Mouse (Mus musculus) forebrain, embryonic 11.5 days (tissue): Measurements from ENCODE around the gene Slc25a45. TPM values are rescaled to one million over a fixed set of nuclear protein-coding genes. Genes with fewer than 3 reads are reported as not detected.

Experiments used
- ATAC-seq: fragments of 200-750 bp; cut with Nextera tagmentation; replicated peaks from 2 replicates; pipeline ENCODE4 v1.8.0; 2017; ENCODE audit warnings: moderate TSS enrichment; ENCODE audit not compliant: low FRiP score
- DNase-seq: peaks from one replicate; pipeline ENCODE4 v3.0.0-alpha.2; 2017; ENCODE audit warnings: low spot score
- H3K27ac ChIP-seq: fragments of 300-500 bp; sonication (generic); 2 replicates; pipeline ENCODE4 v1.5.1; 2014; ENCODE audit warnings: low read depth, low read length
- H3K27me3 ChIP-seq: fragments of 300-500 bp; sonication (generic); 2 replicates; pipeline ENCODE4 v1.6.1; 2014; ENCODE audit warnings: mild to moderate bottlenecking, low read length, mixed read lengths; ENCODE audit not compliant: control insufficient read depth, insufficient read depth
- H3K36me3 ChIP-seq: fragments of 300-500 bp; sonication (generic); 2 replicates; pipeline ENCODE4 v1.6.1; 2014; ENCODE audit warnings: mild to moderate bottlenecking, low read length, moderate library complexity, mixed read lengths; ENCODE audit not compliant: control insufficient read depth, insufficient read depth
- H3K4me1 ChIP-seq: fragments of 300-500 bp; sonication (generic); replicated peaks from 2 replicates; pipeline ENCODE4 v1.6.1; 2014; ENCODE audit warnings: low read length, mixed read lengths; ENCODE audit not compliant: control insufficient read depth, insufficient read depth
- H3K4me2 ChIP-seq: fragments of 300-500 bp; sonication (generic); 2 replicates; pipeline ENCODE4 v1.6.1; 2014; ENCODE audit warnings: low read depth, mild to moderate bottlenecking, low read length, moderate library complexity, mixed read lengths; ENCODE audit not compliant: severe bottlenecking
- H3K4me3 ChIP-seq: fragments of 300-500 bp; sonication (generic); 2 replicates; pipeline ENCODE4 v1.5.1; 2014; ENCODE audit warnings: low read depth, low read length
- H3K9ac ChIP-seq: fragments of 300-500 bp; sonication (generic); 2 replicates; pipeline ENCODE4 v1.6.1; 2014; ENCODE audit warnings: low read length
- H3K9me3 ChIP-seq: fragments of 300-500 bp; sonication (generic); 2 replicates; pipeline ENCODE4 v1.6.1; 2016; ENCODE audit warnings: low read length, mixed read lengths; ENCODE audit not compliant: control insufficient read depth
- WGBS: fragments of 180-500 bp; shearing (Covaris S2); extraction: QIAGEN DNeasy Blood & Tissue Kit; methylation state at CpG from one replicate; pipeline ENCODE4 v1.1.7; 2014; 5-methylcytosine and 5-hydroxymethylcytosine counted together
- polyA plus RNA-seq: library from polyadenylated mRNA; unstranded; fragments of >200 nt; fragmentation: Nextera tagmentation; extraction: Ambion mirVana; gene quantifications from 2 replicates; pipeline ENCODE4 v1.2.1, GENCODE M21; 2014

The Slc25a45 gene
- polyA plus RNA-seq, 1 experiment from 2014 or later, result 0.90 TPM

- Histone ChIP-seq H3K4me2 (peak within 1 kb of the TSS; percentile 98), H3K27me3 (peaks cover 3% of the 10 kb centered on the region; the same call in 1 of the 2 replicates), H3K27ac (no peak within 1 kb of the TSS), H3K9me3 (no peaks in the 10 kb centered on the region), H3K36me3 (no peaks in the 10 kb centered on the region), H3K4me3 (peak within 1 kb of the TSS; percentile 44), H3K9ac (peak within 1 kb of the TSS; percentile 40), H3K4me1 (peaks cover 5% of the 10 kb centered on the region; the same call in 1 of the 2 replicates)
- ATAC-seq (peak; percentile 96), DNase-seq (peak; percentile 97)
- 0% methylated on average over 18 of the region's 18 CpGs for WGBS
These were observed 47.1 kb downstream of the Slc25a45 start, which contains the start of gene Cdc42ep2 for GRCm38 (mm10) chr19:5924713-5925093. TSS of gene Cdc42ep2 (minus strand) at chr19:5924816.

DNA sequence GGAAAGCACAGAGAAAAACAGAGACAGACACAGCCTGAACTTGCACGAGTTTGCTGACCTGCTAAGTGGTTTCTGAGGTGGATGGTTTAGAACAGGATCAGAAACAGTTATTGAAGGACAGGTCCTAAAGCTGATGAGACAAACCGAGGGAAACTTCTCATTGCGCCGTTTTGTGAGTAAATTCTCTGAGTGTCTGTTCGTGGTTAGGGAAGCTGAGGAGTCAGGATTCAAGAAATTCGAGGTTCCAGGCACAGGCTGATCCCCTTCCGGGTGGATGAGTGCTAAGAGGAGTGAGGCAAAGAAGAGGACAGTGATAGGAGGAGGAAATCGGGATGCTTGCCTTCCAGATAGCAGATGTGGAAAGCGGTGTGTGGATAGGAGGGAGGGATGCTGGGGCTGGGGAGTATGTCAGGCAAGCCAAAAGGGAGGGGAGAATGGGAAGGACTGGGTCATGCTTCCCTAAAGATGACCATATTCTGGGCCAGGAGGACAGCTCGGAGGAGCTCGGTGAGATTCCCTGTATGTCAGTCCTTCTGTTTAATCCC lies 47.8 kb downstream of the Slc25a45 start:
- DNase-seq, result no peak
- Histone ChIP-seq H3K27ac (no peak overlapping the region), H3K4me1 (peaks cover 5% of the 10 kb centered on the region; the same call in 1 of the 2 replicates), H3K4me3 (peak overlapping the region; percentile 44), H3K9ac (0 out of 2 replicates have a peak overlapping the region, but pooled peaks have one; percentile 2), H3K9me3 (no peaks in the 10 kb centered on the region), H3K4me2 (peak overlapping the region; percentile 98; the same call in 1 of the 2 replicates), H3K36me3 (no peaks in the 10 kb centered on the region), H3K27me3 (peaks cover 3% of the 10 kb centered on the region; the same call in 1 of the 2 replicates)
- 29% methylated on average over 11 of the region's 11 CpGs for WGBS
- no peak for ATAC-seq

GRCm38 (mm10) chr19:5927026-5927425 lies 49.4 kb downstream of the Slc25a45 start:
- Histone ChIP-seq H3K4me1 (peaks cover 5% of the 10 kb centered on the region; the same call in 1 of the 2 replicates), H3K9ac (no peak overlapping the region), H3K9me3 (no peaks in the 10 kb centered on the region), H3K27me3 (peaks cover 3% of the 10 kb centered on the region; the same call in 1 of the 2 replicates), H3K27ac (no peak overlapping the region), H3K4me3 (no peak overlapping the region), H3K4me2 (no peak overlapping the region), H3K36me3 (no peaks in the 10 kb centered on the region)
- WGBS, result 78% methylated on average over 11 of the region's 11 CpGs
- no peak for ATAC-seq
- DNase-seq, result no peak

DNA sequence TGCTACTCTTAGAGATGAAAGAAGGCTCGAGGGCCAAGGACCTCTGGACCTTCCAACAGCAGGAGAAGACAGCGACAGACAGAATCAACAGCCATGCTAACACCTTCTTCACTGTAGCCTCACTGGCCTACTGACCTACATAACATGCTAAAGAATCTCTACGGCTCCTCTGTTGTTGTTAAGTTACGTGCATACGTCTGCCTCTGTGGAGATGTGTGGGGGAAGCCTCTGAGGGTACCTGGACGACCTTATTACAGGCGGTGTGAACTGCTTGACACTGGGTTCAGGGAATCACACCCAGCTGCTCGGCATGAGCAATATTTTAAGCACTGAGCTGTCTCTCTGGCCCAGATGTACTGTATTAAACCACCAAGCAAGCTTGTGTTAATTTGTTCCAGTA lies 49.9 kb downstream of the Slc25a45 start:
- no peaks in the 10 kb centered on the region for H3K9me3 ChIP-seq
- no peak overlapping the region for H3K4me3 ChIP-seq
- no peak overlapping the region for H3K27ac ChIP-seq
- no peaks in the 10 kb centered on the region for H3K36me3 ChIP-seq
- 77% methylated on average over 8 of the region's 8 CpGs for WGBS
- DNase-seq (no peak), ATAC-seq (no peak)
- H3K27me3 ChIP-seq, result peaks cover 3% of the 10 kb centered on the region; the same call in 1 of the 2 replicates
- H3K9ac ChIP-seq, result no peak overlapping the region
- peaks cover 5% of the 10 kb centered on the region; the same call in 1 of the 2 replicates for H3K4me1 ChIP-seq
- no peak overlapping the region for H3K4me2 ChIP-seq

DNA sequence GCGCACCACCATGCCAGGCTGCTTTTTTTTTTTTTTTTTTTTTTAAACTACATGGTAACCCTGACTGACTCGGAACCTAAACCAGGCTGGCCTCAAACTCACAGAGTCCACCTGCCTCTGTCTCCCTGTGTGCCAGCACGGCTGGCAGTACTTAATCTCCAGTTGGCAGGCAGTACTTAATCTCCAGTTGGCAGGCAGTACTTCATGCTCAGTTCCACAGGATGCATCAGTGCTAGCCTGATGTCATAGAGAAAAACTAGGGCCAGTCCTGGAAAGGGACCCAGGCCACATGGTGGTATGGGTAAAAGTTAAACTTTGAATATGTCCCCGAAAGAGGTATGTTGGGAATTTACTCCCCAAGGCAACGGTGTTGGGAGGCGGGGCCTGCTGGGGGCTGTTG lies 50.5 kb downstream of the Slc25a45 start:
- no peak for ATAC-seq
- Histone ChIP-seq H3K4me1 (peaks cover 5% of the 10 kb centered on the region; the same call in 1 of the 2 replicates), H3K4me2 (no peak overlapping the region), H3K4me3 (no peak overlapping the region), H3K27ac (no peak overlapping the region), H3K9me3 (no peaks in the 10 kb centered on the region), H3K9ac (no peak overlapping the region), H3K27me3 (peaks cover 3% of the 10 kb centered on the region; the same call in 1 of the 2 replicates), H3K36me3 (no peaks in the 10 kb centered on the region)
- DNase-seq, result no peak
- 84% methylated on average over 6 of the region's 6 CpGs for WGBS

DNA sequence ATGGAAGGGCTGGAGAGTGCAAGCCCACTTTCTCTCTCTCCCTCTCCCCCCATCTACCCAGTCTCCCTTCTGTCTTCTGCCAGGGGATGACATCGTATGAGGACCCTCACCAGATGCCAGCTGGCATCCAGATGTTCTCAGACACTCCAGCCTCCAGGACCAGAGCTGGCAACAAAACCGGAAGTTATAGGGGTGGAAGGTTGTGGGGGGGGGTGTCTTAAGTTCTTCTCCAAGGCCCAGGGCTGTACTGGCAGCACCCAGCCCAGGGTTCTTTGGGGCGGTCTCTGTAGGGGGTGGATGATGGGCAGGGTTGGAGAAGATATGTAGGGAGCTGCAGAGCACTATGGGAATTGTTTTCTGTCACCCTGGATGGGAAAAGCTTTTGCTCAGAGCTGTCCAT lies 50.9 kb downstream of the Slc25a45 start:
- DNase-seq (no peak), ATAC-seq (no peak)
- H3K36me3 ChIP-seq, result no peaks in the 10 kb centered on the region
- peaks cover 3% of the 10 kb centered on the region; the same call in 1 of the 2 replicates for H3K27me3 ChIP-seq
- no peaks in the 10 kb centered on the region for H3K9me3 ChIP-seq
- WGBS, result 83% methylated on average over 3 of the region's 3 CpGs
- no peak overlapping the region for H3K27ac ChIP-seq
- no peak overlapping the region for H3K4me3 ChIP-seq
- H3K4me2 ChIP-seq, result no peak overlapping the region
- peaks cover 5% of the 10 kb centered on the region; the same call in 1 of the 2 replicates for H3K4me1 ChIP-seq
- H3K9ac ChIP-seq, result no peak overlapping the region

GRCm38 (mm10) chr19:5929634-5930596 lies 52.3 kb downstream of the Slc25a45 start:
- Histone ChIP-seq H3K27ac (no peak overlapping the region), H3K4me3 (no peak overlapping the region), H3K9me3 (no peaks in the 10 kb centered on the region), H3K4me1 (peaks cover 4% of the 10 kb centered on the region; the same call in 1 of the 2 replicates), H3K36me3 (no peaks in the 10 kb centered on the region), H3K9ac (no peak overlapping the region), H3K4me2 (no peak overlapping the region), H3K27me3 (peaks cover 3% of the 10 kb centered on the region; the same call in 1 of the 2 replicates)
- no peak for DNase-seq
- ATAC-seq, result no peak
- 77% methylated on average over 14 of the region's 14 CpGs for WGBS

DNA sequence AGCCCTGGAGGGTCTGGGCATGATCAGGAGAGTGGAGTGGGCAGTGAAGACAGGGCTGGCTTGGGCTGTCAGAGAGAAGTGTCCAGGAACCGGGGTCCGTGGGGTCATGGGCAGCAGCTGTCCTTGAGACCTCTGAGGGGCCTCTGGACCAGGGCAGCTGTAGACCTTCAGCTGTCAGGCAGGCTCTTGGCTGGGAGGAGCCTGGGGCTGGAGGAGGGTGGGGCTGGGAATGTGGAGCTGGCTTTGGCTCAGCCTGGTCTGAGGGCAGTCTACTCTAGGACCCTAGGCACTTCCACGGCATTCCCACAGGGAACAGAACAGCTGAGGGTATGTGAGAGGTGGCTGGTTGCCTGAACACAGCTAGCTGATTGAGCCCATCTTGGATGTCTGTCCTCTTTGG lies 57.7 kb downstream of the Slc25a45 start:
- Histone ChIP-seq H3K4me2 (no peak overlapping the region), H3K36me3 (peaks cover 6% of the 10 kb centered on the region; the same call in 1 of the 2 replicates), H3K9ac (no peak overlapping the region), H3K4me1 (0 out of 2 replicates have a peak, but pooled peaks cover 2% of the 10 kb centered on the region), H3K4me3 (no peak overlapping the region), H3K27me3 (no peaks in the 10 kb centered on the region), H3K9me3 (no peaks in the 10 kb centered on the region), H3K27ac (no peak overlapping the region)
- 81% methylated on average over 3 of the region's 3 CpGs for WGBS
- ATAC-seq (no peak), DNase-seq (no peak)
